Mouse (Mus musculus): ENCODE data around the gene Nabp2.

DNA sequence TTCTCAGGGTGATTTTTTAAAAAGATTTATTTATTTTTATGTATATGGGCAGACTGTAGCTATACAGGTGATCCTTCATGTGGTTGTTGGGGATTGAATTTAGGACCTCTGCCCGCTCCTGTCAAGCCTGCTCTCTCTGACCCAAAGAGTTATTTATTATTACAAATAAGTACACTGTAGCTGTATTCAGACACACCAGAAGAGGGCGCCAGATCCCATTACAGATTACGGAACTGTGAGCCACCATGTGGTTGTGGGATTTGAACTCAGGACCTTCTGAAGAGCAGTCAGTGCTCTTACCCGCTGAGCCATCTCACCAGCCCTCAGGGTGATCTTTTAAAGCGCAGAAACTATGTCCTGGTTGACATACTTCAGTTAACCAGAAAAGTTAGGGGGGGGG lies 39.1 kb downstream of the Nabp2 start:
- no peak for TF ChIP-seq GATA1 (IDR thresholded peaks at IDR 0.05; ENCODE audit: borderline replicate concordance, low read length)
- TF ChIP-seq FLI1 (IDR thresholded peaks at IDR 0.05; ENCODE audit: low read length): no peak
